Mouse (Mus musculus) c-Kit-positive CD71-positive TER-119-positive erythroid progenitor cells, embryonic 14.5 days (primary cell): ENCODE results near the gene Gpr153.
"Not testable (repeated sequence)": the region's sequence is repeated elsewhere in the genome, so short reads cannot be mapped to it uniquely, and the experiment has no call there.

ENCODE experiments used
- DNase-seq: peaks from one replicate; pipeline ENCODE4 v3.0.0-alpha.2; 2013; ENCODE audit warnings: low spot score

Gpr153 gene

GRCm38 (mm10) chr4:152273621-152274236 is at the start of gene Gpr153:
Gene Gpr153, plus strand, starts transcription at chr4:152274232.
- DNase-seq = no peak

- DNase-seq = no peak
Observed at GRCm38 (mm10) chr4:152226901-152227486, 47.0 kb upstream of the Gpr153 start.

- no peak for DNase-seq
Observed at GRCm38 (mm10) chr4:152227749-152228527, 46.1 kb upstream of the Gpr153 start.

- DNase-seq = not testable (repeated sequence)
Observed at GRCm38 (mm10) chr4:152230331-152230730, 43.7 kb upstream of the Gpr153 start.

GRCm38 (mm10) chr4:152231326-152231725 is 42.7 kb upstream of the Gpr153 start:
- no peak for DNase-seq

- DNase-seq = no peak
Observed at GRCm38 (mm10) chr4:152232411-152232903, 41.6 kb upstream of the Gpr153 start.

GRCm38 (mm10) chr4:152239974-152240373 is 34.1 kb upstream of the Gpr153 start:
- DNase-seq = no peak

GRCm38 (mm10) chr4:152243241-152243891 is 30.7 kb upstream of the Gpr153 start:
- DNase-seq = no peak

GRCm38 (mm10) chr4:152243969-152244368 is 30.1 kb upstream of the Gpr153 start:
- DNase-seq = no peak

GRCm38 (mm10) chr4:152244545-152245522 is 29.2 kb upstream of the Gpr153 start:
- DNase-seq = no peak

- DNase-seq = no peak
Observed at GRCm38 (mm10) chr4:152246011-152246410, 28.0 kb upstream of the Gpr153 start.

- DNase-seq = no peak
Observed at GRCm38 (mm10) chr4:152247195-152247594, 26.8 kb upstream of the Gpr153 start.

GRCm38 (mm10) chr4:152250615-152251014 is 23.4 kb upstream of the Gpr153 start:
- DNase-seq = no peak

GRCm38 (mm10) chr4:152253183-152253759 is 20.8 kb upstream of the Gpr153 start:
- DNase-seq = no peak

- DNase-seq = peak; percentile 42
Observed at GRCm38 (mm10) chr4:152257070-152257469, 17.0 kb upstream of the Gpr153 start.

- no peak for DNase-seq
Observed at GRCm38 (mm10) chr4:152260451-152260850, 13.6 kb upstream of the Gpr153 start.

GRCm38 (mm10) chr4:152262187-152262586 is 11.8 kb upstream of the Gpr153 start:
- DNase-seq = no peak

GRCm38 (mm10) chr4:152263089-152263488 is 10.9 kb upstream of the Gpr153 start:
- DNase-seq = peak; percentile 48

- peak; percentile 59 for DNase-seq
Observed at GRCm38 (mm10) chr4:152263512-152264176, 10.4 kb upstream of the Gpr153 start.

GRCm38 (mm10) chr4:152264177-152264530 is 9.9 kb upstream of the Gpr153 start:
- DNase-seq = no peak
